Mouse (Mus musculus) midbrain, embryonic 13.5 days (tissue): Measurements from ENCODE around the gene Cacna1s. TPM values are rescaled to one million over a fixed set of nuclear protein-coding genes. Genes with fewer than 3 reads are reported as not detected.

Experiments used
- ATAC-seq: fragments of 200-750 bp; cut with Nextera tagmentation; 2 replicates; pipeline ENCODE4 v1.8.0; 2017; ENCODE audit warnings: mild to moderate bottlenecking, moderate TSS enrichment, moderate library complexity
- H3K27ac ChIP-seq: fragments of 300-500 bp; sonication (generic); 2 replicates; pipeline ENCODE4 v1.5.1; 2015; ENCODE audit warnings: inconsistent platforms, mild to moderate bottlenecking, moderate library complexity
- H3K27me3 ChIP-seq: fragments of 300-500 bp; sonication (generic); 2 replicates; pipeline ENCODE4 v1.6.1; 2015; ENCODE audit warnings: mild to moderate bottlenecking, inconsistent platforms
- H3K36me3 ChIP-seq: fragments of 300-500 bp; sonication (generic); 2 replicates; pipeline ENCODE4 v1.6.1; 2015; ENCODE audit warnings: mild to moderate bottlenecking, inconsistent platforms
- H3K4me1 ChIP-seq: fragments of 300-500 bp; sonication (generic); replicated peaks from 2 replicates; pipeline ENCODE4 v1.6.1; 2015; ENCODE audit warnings: inconsistent platforms
- H3K4me2 ChIP-seq: fragments of 300-500 bp; sonication (generic); replicated peaks from 2 replicates; pipeline ENCODE4 v1.6.1; 2015; ENCODE audit warnings: moderate library complexity, mild to moderate bottlenecking, inconsistent platforms
- H3K4me3 ChIP-seq: fragments of 300-500 bp; sonication (generic); replicated peaks from 2 replicates; pipeline ENCODE4 v1.5.1; 2015; ENCODE audit warnings: mild to moderate bottlenecking, inconsistent platforms
- H3K9ac ChIP-seq: fragments of 300-500 bp; sonication (generic); replicated peaks from 2 replicates; pipeline ENCODE4 v1.6.1; 2015; ENCODE audit warnings: mild to moderate bottlenecking, inconsistent platforms
- H3K9me3 ChIP-seq: fragments of 300-500 bp; sonication (generic); 2 replicates; pipeline ENCODE4 v1.6.1; 2016; ENCODE audit warnings: mild to moderate bottlenecking, inconsistent platforms
- whole genome bisulfite sequencing: fragments of 180-500 bp; shearing (Covaris S2); methylation state at CpG from one replicate; pipeline ENCODE4 v1.1.7; 2015; 5-methylcytosine and 5-hydroxymethylcytosine counted together
- polyA plus RNA-seq: library from polyadenylated mRNA; unstranded; fragments of >200 nt; fragmentation: Nextera tagmentation; extraction: Ambion mirVana; gene quantifications from 2 replicates; pipeline ENCODE4 v1.2.1, GENCODE M21; 2015

Cacna1s gene
- polyA plus RNA-seq, 1 experiment from 2014 or later: 0.22 TPM

DNA sequence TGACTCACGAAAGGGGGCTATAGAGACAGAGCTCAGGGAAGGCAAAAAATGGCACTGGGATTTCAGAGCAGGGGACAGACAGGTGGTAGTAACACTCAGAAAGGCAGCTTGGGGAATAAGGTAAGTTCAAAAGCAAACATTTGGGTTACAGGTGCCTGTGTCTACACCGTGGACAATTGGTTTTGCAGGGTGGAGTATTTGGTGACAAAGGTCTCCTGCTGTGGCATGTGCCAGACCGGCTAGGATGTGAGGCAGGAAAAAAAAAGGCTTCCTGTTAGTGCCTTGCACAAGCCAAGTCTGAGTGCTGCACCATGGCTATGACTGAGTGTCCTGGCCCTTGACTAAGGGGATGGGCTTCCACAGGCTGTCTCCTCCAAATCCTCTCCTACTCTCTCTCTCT lies 6.0 kb downstream of the Cacna1s start:
- H3K4me1 ChIP-seq: peaks cover 20% of the 10 kb centered on the region
- no peak overlapping the region for H3K27ac ChIP-seq
- H3K9me3 ChIP-seq: no peaks in the 10 kb centered on the region
- no peaks in the 10 kb centered on the region for H3K27me3 ChIP-seq
- H3K4me2 ChIP-seq: no peak overlapping the region
- no peaks in the 10 kb centered on the region for H3K36me3 ChIP-seq
- no peak overlapping the region for H3K9ac ChIP-seq
- ATAC-seq: no peak
- no peak overlapping the region for H3K4me3 ChIP-seq
- WGBS: 58% methylated on average over 3 of the region's 3 CpGs

DNA sequence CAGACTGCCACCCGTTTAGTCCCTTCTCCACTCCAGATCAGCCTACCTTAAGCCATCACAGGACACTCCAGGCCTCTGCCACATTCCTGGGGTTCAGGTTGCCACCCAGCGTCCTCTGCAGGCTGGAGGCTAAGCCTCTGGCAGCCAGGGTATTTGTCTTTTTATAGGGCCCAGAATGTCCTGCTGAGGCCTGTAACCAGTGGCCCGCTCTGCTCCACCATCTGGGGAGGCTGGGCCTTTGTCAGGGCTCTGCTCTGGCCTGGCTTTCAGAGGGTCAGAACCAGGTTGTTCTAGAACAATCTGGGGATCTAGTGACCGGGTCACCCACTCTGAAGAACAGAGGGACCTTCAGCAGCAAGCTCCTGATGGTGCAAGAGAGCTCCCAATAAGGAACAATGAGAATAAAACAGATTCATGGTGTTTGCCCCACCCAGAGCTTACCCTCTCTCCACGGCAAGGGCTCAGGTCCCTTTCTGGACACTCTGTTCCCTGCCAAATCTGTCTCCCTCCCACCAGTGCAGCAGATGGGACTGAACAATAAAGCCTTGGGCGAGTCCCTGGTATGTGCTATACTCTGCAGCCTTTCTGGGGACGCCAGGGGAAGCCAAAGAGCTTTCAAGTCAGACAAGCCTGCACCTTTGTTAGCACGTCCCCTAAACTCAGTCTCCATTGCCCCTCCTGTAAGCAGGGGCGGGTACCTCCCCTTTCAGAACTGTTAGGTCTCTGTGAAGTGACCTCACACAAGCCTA lies 8.7 kb downstream of the Cacna1s start:
- no peak overlapping the region for H3K9ac ChIP-seq
- 49% methylated on average over 9 of the region's 9 CpGs for WGBS

DNA sequence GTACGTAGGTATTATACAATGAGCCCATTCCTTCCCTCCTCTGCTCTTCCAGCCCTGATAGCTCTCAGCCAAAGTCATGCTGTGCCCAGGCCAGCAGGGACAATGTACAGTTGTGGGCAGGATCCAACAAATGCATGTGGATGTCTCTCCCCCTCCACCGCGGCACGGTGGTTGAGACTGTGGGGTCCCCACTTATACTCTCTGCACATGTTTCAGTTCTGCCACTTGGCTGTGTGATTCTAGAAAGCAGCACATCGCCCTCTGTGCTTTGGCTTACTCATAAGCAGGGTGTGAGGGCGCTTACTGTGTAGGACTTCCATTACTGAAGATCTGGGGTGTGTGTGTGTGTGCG lies 9.2 kb downstream of the Cacna1s start:
- peak; percentile 29; the same call in 1 of the 2 replicates for ATAC-seq
- WGBS: 82% methylated on average over 7 of the region's 7 CpGs
- H3K4me2 ChIP-seq: no peak overlapping the region
- no peaks in the 10 kb centered on the region for H3K9me3 ChIP-seq
- H3K27me3 ChIP-seq: no peaks in the 10 kb centered on the region
- peaks cover 6% of the 10 kb centered on the region; the same call in 1 of the 2 replicates for H3K4me1 ChIP-seq
- H3K36me3 ChIP-seq: no peaks in the 10 kb centered on the region
- no peak overlapping the region for H3K27ac ChIP-seq
- H3K9ac ChIP-seq: no peak overlapping the region
- H3K4me3 ChIP-seq: no peak overlapping the region

More for the DNA sequence above, 8.7 kb downstream of the Cacna1s start:
- H3K4me1 ChIP-seq: peaks cover 10% of the 10 kb centered on the region
- H3K27ac ChIP-seq: no peak overlapping the region
- no peak overlapping the region for H3K4me3 ChIP-seq
- H3K4me2 ChIP-seq: no peak overlapping the region
- no peaks in the 10 kb centered on the region for H3K27me3 ChIP-seq
- ATAC-seq: peak; percentile 59
- no peaks in the 10 kb centered on the region for H3K9me3 ChIP-seq
- no peaks in the 10 kb centered on the region for H3K36me3 ChIP-seq

DNA sequence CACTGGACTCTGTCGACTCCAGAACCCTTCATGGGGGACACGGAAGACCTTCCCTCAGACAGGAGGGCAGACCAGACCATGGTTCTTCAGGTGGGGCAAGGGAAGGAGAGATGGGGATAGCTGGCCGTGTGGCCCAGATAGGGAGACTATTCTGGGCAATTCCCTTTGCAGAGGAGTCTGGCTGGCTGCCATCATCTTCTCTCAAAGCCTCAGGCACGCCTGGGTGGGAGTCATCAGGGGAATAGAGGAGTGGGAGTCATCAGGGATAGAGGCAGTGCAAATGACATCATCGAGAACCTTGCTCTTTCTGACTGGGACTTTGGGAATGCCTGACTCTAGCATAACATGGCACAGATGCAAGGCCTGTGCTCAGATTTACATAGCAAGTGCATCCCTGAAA lies 11.4 kb downstream of the Cacna1s start:
- Histone ChIP-seq H3K4me1 (0 out of 2 replicates have a peak, but pooled peaks cover 4% of the 10 kb centered on the region), H3K4me3 (no peak overlapping the region), H3K9me3 (no peaks in the 10 kb centered on the region), H3K27ac (no peak overlapping the region), H3K36me3 (no peaks in the 10 kb centered on the region), H3K4me2 (no peak overlapping the region), H3K27me3 (no peaks in the 10 kb centered on the region), H3K9ac (no peak overlapping the region)
- WGBS: 80% methylated on average over 5 of the region's 5 CpGs
- no peak for ATAC-seq

DNA sequence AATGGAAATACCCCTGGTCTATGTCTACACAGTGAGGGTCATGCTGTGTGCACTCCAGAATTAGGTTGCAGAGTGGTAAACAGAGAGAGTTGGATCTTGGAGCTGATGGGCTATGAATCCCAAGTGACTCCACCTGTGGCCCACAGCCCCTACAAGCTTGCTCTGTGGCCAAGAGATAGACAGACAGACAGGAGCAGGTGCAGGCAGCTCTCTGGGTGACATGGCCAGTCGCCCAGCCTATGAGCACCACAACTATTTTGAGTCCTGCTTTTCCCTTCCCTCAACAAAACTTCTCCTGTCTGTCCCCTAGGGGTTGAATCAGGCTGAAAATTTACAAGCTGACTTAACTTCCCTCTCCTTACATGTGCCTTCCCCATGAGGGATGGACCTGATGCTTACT lies 14.1 kb downstream of the Cacna1s start:
- ATAC-seq: no peak

DNA sequence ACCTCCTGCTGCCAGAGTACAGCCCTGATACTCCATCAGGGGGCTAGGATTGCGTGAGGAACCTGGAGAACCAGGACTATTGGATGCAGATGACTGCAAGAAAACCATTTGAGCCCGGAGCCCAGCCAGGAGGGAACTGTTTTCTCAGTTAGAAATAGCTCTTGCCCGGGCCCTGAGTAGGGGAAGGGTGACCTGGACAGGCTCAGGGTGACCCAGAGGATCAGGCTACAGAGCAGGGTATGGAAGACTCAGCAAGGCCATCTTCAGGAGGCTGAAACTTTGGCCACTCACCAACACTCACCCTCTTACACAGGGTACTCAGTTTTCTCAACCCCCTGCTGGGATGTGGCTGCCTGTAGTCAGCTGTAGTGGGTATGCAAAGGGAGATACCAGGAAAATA lies 15.0 kb downstream of the Cacna1s start:
- no peak for ATAC-seq
- H3K4me2 ChIP-seq: no peak overlapping the region
- H3K27ac ChIP-seq: no peak overlapping the region
- no peaks in the 10 kb centered on the region for H3K9me3 ChIP-seq
- H3K36me3 ChIP-seq: no peaks in the 10 kb centered on the region
- no peaks in the 10 kb centered on the region for H3K27me3 ChIP-seq
- 79% methylated on average over 3 of the region's 3 CpGs for WGBS
- no peaks in the 10 kb centered on the region for H3K4me1 ChIP-seq
- H3K4me3 ChIP-seq: no peak overlapping the region
- H3K9ac ChIP-seq: no peak overlapping the region

More for the DNA sequence above, 14.1 kb downstream of the Cacna1s start:
- Histone ChIP-seq H3K27me3 (no peaks in the 10 kb centered on the region), H3K36me3 (no peaks in the 10 kb centered on the region), H3K4me3 (no peak overlapping the region), H3K27ac (no peak overlapping the region), H3K4me2 (no peak overlapping the region), H3K4me1 (0 out of 2 replicates have a peak, but pooled peaks cover 2% of the 10 kb centered on the region), H3K9me3 (no peaks in the 10 kb centered on the region), H3K9ac (no peak overlapping the region)
- 76% methylated on average over 1 of the region's 1 CpGs for WGBS

DNA sequence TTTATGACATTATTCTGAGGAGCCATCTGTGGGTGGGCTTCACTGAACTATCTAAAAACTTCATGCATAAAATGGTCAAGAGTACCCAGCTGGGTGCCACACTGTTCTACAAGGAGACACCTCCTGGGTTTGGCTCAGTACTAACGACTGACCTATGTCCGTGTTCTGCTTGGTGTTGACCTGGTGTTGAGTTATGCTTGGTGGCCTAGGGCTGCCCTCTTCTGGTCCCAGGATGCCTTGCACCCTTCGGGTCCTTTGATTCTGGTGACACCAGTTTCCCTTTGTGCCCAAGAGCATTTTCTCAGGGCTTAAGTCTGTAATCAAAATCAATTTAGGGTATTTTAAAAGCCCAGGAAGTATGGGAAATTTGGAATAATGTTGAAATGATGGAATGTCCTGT lies 23.5 kb downstream of the Cacna1s start:
- no peaks in the 10 kb centered on the region for H3K4me1 ChIP-seq

DNA sequence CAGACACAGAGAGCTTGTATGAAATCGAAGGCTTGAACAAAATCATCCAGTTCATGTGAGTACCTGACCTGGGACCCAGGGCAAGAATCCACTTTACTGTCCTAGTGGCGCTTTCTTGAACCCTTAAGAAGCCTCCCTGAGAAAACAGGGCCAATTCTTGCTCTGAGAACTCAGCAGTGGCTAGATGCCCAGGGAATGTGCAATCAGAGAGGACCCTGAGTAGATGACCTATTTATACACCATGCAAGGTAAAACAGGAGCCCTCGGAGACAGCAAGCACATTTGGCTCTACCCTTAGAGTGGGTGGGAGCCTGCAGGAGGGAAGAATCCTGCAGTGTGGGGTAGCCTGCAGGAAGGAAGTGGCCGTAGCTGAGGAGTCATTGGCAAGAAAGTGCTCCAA lies 25.1 kb downstream of the Cacna1s start:
- no peak for ATAC-seq
- Histone ChIP-seq H3K9me3 (no peaks in the 10 kb centered on the region), H3K4me2 (no peak overlapping the region), H3K9ac (no peak overlapping the region), H3K27ac (no peak overlapping the region), H3K27me3 (no peaks in the 10 kb centered on the region; the same call in 1 of the 2 replicates), H3K4me1 (no peaks in the 10 kb centered on the region), H3K36me3 (no peaks in the 10 kb centered on the region), H3K4me3 (no peak overlapping the region)
- 73% methylated on average over 4 of the region's 4 CpGs for WGBS

More for the DNA sequence above, 23.5 kb downstream of the Cacna1s start:
- H3K27ac ChIP-seq: no peak overlapping the region
- H3K27me3 ChIP-seq: no peaks in the 10 kb centered on the region; the same call in 1 of the 2 replicates
- no peak for ATAC-seq
- no peak overlapping the region for H3K4me2 ChIP-seq
- no peaks in the 10 kb centered on the region for H3K9me3 ChIP-seq
- no peak overlapping the region for H3K4me3 ChIP-seq
- H3K9ac ChIP-seq: no peak overlapping the region
- WGBS: 8% methylated on average over 3 of the region's 3 CpGs
- no peaks in the 10 kb centered on the region for H3K36me3 ChIP-seq

DNA sequence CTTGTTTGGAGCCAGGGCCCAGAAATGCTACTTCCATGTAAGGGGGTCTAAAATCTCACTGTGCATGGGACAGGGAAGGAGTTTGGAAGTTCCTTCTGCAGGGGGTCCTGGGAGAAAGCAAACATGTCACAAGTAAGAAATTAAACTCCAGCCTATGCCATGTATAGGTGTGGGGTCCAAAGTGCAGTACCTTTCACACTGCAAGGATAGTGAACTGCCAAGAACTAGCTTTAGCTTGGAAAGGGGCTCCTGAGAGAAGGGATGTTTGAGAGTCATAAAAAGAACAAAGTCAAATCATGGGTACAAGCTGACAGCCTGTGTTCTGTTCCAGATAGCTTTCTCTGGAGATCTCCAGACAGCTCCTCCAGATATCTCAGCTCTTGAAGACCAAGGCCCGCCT lies 28.6 kb downstream of the Cacna1s start:
- H3K9ac ChIP-seq: no peak overlapping the region
- no peaks in the 10 kb centered on the region for H3K27me3 ChIP-seq
- no peak overlapping the region for H3K4me3 ChIP-seq
- no peak overlapping the region for H3K27ac ChIP-seq
- no peaks in the 10 kb centered on the region for H3K36me3 ChIP-seq
- H3K4me2 ChIP-seq: no peak overlapping the region
- no peaks in the 10 kb centered on the region for H3K4me1 ChIP-seq
- ATAC-seq: no peak
- 94% methylated on average over 1 of the region's 1 CpGs for WGBS
- H3K9me3 ChIP-seq: no peaks in the 10 kb centered on the region

DNA sequence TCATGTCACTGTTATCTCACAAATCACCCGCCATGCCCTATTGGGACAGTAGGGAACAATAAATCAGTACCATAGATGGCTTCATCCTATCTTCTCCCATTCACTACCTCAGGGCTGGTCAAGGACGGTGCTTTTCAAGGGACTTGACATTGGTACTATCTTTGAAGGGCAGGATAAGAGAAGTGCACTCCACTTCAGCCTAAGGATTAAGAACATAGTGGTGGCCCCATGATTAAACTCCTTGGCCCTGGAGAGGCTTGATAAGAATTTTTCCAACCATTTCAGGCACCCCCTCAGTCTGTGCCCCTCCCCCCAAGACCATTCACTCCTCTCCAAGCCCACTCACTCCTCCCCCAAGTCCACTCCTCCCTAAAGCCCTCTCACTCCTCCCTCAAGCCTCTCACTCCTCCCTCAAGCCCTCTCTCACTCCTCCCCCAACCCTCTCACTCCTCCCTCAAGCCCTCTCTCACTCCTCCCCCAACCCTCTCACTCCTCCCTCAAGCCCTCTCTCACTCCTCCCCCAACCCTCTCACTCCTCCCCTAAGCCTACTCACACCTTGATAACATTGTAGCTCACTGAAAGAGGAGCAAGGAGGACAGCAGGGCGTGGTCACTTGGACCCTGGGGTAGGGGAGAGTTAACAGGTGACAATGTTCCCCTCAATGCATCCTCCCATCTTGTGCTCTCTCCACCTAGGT lies 33.6 kb downstream of the Cacna1s start:
- Histone ChIP-seq H3K4me3 (no peak overlapping the region), H3K9me3 (no peaks in the 10 kb centered on the region), H3K4me1 (no peaks in the 10 kb centered on the region), H3K27ac (no peak overlapping the region), H3K36me3 (no peaks in the 10 kb centered on the region), H3K4me2 (no peak overlapping the region), H3K27me3 (no peaks in the 10 kb centered on the region), H3K9ac (no peak overlapping the region)
- ATAC-seq: no peak
- WGBS: 83% methylated on average over 3 of the region's 3 CpGs

DNA sequence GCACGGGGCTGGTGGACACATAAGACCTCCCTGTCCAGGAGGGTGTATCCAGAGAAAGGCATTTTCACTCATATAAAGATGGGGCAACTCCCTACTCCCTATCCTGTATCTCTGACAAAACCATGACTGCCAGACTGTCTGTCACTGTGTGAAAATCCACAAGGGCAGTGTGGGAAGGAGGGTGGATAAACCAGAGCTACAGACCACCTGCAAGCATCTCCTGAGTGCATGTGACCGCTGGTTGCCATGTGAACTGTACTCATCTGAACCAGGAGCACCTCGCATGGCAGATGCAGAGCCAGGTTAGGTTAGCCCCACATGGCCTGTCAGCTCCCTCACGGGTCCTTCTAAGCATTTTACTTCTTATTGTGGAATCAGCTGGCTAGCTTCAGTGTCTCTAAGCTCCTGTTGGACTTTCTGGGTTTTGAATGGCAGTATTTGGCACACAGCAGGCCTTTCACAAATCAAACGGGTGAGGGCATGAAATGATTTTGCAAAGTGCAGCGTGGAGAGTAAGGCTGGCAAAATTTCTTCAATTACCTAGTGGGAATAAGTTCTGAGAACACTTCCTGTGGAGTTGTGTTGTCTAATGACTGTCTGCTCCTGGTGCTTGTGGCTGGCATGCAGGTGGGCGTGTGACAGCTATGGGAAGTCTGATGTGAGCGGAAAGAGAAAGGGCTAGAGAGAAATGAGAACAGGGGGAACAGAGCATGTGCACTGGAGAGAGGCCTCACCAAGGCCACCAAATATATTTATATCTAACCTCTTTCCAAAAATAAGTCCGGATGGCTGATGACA lies 37.0 kb downstream of the Cacna1s start:
- no peak overlapping the region for H3K4me3 ChIP-seq
- no peak overlapping the region for H3K9ac ChIP-seq
- no peaks in the 10 kb centered on the region for H3K9me3 ChIP-seq
- H3K27me3 ChIP-seq: no peaks in the 10 kb centered on the region
- ATAC-seq: no peak
- no peaks in the 10 kb centered on the region for H3K4me1 ChIP-seq
- 74% methylated on average over 9 of the region's 9 CpGs for WGBS
- no peak overlapping the region for H3K4me2 ChIP-seq
- no peaks in the 10 kb centered on the region for H3K36me3 ChIP-seq
- H3K27ac ChIP-seq: no peak overlapping the region

DNA sequence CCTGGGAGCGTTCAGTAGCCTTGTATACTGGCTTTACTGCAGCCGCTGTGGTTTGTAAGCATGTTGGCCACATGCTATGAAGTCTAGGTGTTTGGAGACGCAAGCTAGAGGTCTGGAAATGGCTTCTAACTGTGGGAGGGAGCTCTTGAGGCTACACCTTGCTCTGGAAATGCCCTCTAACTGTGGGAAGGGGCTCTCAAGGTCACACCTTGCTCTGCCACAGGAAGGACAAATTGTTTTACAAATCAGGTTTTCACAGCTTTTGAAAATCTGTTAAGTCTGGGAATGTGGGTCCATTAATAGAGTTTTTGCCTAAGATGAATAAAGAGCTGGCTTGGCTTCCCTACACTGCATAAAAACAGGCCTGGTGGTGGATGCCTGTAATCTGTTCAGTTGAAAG lies 41.2 kb downstream of the Cacna1s start:
- H3K4me3 ChIP-seq: no peak overlapping the region
- no peaks in the 10 kb centered on the region for H3K27me3 ChIP-seq
- no peaks in the 10 kb centered on the region for H3K36me3 ChIP-seq
- no peak overlapping the region for H3K27ac ChIP-seq
- H3K4me1 ChIP-seq: no peaks in the 10 kb centered on the region
- no peak overlapping the region for H3K9ac ChIP-seq
- no peaks in the 10 kb centered on the region for H3K9me3 ChIP-seq
- no peak overlapping the region for H3K4me2 ChIP-seq
- WGBS: 76% methylated on average over 3 of the region's 3 CpGs
- no peak for ATAC-seq
